Mouse (Mus musculus): ENCODE measurements around the gene Gja8. TPM values are rescaled to one million over a fixed set of nuclear protein-coding genes. Genes with fewer than 3 reads are reported as not detected.

The Gja8 gene
- polyA plus RNA-seq, 1 experiment from 2014 or later, result not detected

GRCm38 (mm10) chr3:96874808-96875571 lies 50.8 kb downstream of the Gja8 start:
- 77% methylated on average over 7 of the region's 7 CpGs for WGBS
- Histone ChIP-seq H3K4me3 (no peak overlapping the region), H3K36me3 (peaks cover 52% of the 10 kb centered on the region), H3K27ac (no peak overlapping the region), H3K27me3 (no peaks in the 10 kb centered on the region), H3K9ac (no peak overlapping the region), H3K4me1 (replicated peaks) (no peaks in the 10 kb centered on the region), H3K9me3 (replicated peaks) (no peaks in the 10 kb centered on the region), H3K4me2 (no peak overlapping the region)
- no peak for ATAC-seq (replicated peaks; ENCODE audit: insufficient number of reproducible peaks, insufficient read depth, low FRiP score, low read depth)

GRCm38 (mm10) chr3:96872501-96872900 lies 53.3 kb downstream of the Gja8 start:
- Histone ChIP-seq H3K27ac (no peak overlapping the region), H3K36me3 (peaks cover 58% of the 10 kb centered on the region), H3K4me2 (no peak overlapping the region), H3K4me1 (replicated peaks) (no peaks in the 10 kb centered on the region), H3K9ac (no peak overlapping the region), H3K9me3 (replicated peaks) (no peaks in the 10 kb centered on the region), H3K27me3 (no peaks in the 10 kb centered on the region), H3K4me3 (no peak overlapping the region)
- ATAC-seq (replicated peaks; ENCODE audit: insufficient number of reproducible peaks, insufficient read depth, low FRiP score, low read depth), result no peak
- WGBS, result 92% methylated on average over 8 of the region's 8 CpGs

GRCm38 (mm10) chr3:96871070-96871469 lies 54.8 kb downstream of the Gja8 start:
- H3K27me3 ChIP-seq, result no peaks in the 10 kb centered on the region
- no peak overlapping the region for H3K27ac ChIP-seq
- H3K4me3 ChIP-seq, result no peak overlapping the region
- no peaks in the 10 kb centered on the region for H3K9me3 ChIP-seq (replicated peaks)
- no peaks in the 10 kb centered on the region for H3K4me1 ChIP-seq (replicated peaks)
- no peak overlapping the region for H3K4me2 ChIP-seq
- 79% methylated on average over 8 of the region's 8 CpGs for WGBS
- H3K9ac ChIP-seq, result no peak overlapping the region
- H3K36me3 ChIP-seq, result peaks cover 49% of the 10 kb centered on the region
- no peak for ATAC-seq (replicated peaks; ENCODE audit: insufficient number of reproducible peaks, insufficient read depth, low FRiP score, low read depth)

- H3K4me3 ChIP-seq, result no peak overlapping the region
- no peak overlapping the region for H3K4me2 ChIP-seq
- H3K9ac ChIP-seq, result no peak overlapping the region
- H3K4me1 ChIP-seq (replicated peaks), result no peaks in the 10 kb centered on the region
- no peak overlapping the region for H3K27ac ChIP-seq
- peaks cover 47% of the 10 kb centered on the region for H3K36me3 ChIP-seq
- no peaks in the 10 kb centered on the region for H3K27me3 ChIP-seq
- no peaks in the 10 kb centered on the region for H3K9me3 ChIP-seq (replicated peaks)
- no peak for ATAC-seq (replicated peaks; ENCODE audit: insufficient number of reproducible peaks, insufficient read depth, low FRiP score, low read depth)
- WGBS, result 93% methylated on average over 2 of the region's 2 CpGs
These were observed 55.5 kb downstream of the Gja8 start for GRCm38 (mm10) chr3:96870270-96870669.

GRCm38 (mm10) chr3:96869091-96869490 lies 56.7 kb downstream of the Gja8 start:
- Histone ChIP-seq H3K27me3 (no peaks in the 10 kb centered on the region), H3K27ac (no peak overlapping the region), H3K9me3 (replicated peaks) (no peaks in the 10 kb centered on the region), H3K9ac (no peak overlapping the region), H3K4me3 (no peak overlapping the region), H3K4me1 (replicated peaks) (no peaks in the 10 kb centered on the region), H3K36me3 (peaks cover 37% of the 10 kb centered on the region), H3K4me2 (no peak overlapping the region)
- WGBS, result 90% methylated on average over 7 of the region's 7 CpGs
- no peak for ATAC-seq (replicated peaks; ENCODE audit: insufficient number of reproducible peaks, insufficient read depth, low FRiP score, low read depth)

GRCm38 (mm10) chr3:96868566-96868965 lies 57.3 kb downstream of the Gja8 start:
- H3K4me1 ChIP-seq (replicated peaks), result no peaks in the 10 kb centered on the region
- no peak overlapping the region for H3K27ac ChIP-seq
- no peaks in the 10 kb centered on the region for H3K27me3 ChIP-seq
- peaks cover 34% of the 10 kb centered on the region for H3K36me3 ChIP-seq
- H3K9ac ChIP-seq, result no peak overlapping the region
- 92% methylated on average over 8 of the region's 8 CpGs for WGBS
- H3K4me3 ChIP-seq, result no peak overlapping the region
- H3K4me2 ChIP-seq, result no peak overlapping the region
- no peaks in the 10 kb centered on the region for H3K9me3 ChIP-seq (replicated peaks)
- ATAC-seq (replicated peaks; ENCODE audit: insufficient number of reproducible peaks, insufficient read depth, low FRiP score, low read depth), result no peak

GRCm38 (mm10) chr3:96867863-96868262 lies 58.0 kb downstream of the Gja8 start:
- peaks cover 28% of the 10 kb centered on the region for H3K36me3 ChIP-seq
- 84% methylated on average over 3 of the region's 3 CpGs for WGBS
- H3K9ac ChIP-seq, result no peak overlapping the region
- no peaks in the 10 kb centered on the region for H3K9me3 ChIP-seq (replicated peaks)
- H3K4me3 ChIP-seq, result no peak overlapping the region
- no peak for ATAC-seq (replicated peaks; ENCODE audit: insufficient number of reproducible peaks, insufficient read depth, low FRiP score, low read depth)
- no peaks in the 10 kb centered on the region for H3K27me3 ChIP-seq
- H3K27ac ChIP-seq, result no peak overlapping the region
- H3K4me1 ChIP-seq (replicated peaks), result no peaks in the 10 kb centered on the region
- H3K4me2 ChIP-seq, result no peak overlapping the region

Other genes starting within 250 kb of the Gja8 start
- 33.2 and 43.7 TPM in 2 replicates for gene Pias3, start 229.6 kb downstream of the Gja8 start, polyA plus RNA-seq (2015; fragmentation: Nextera tagmentation; extraction: Ambion mirVana)
- gene Nudt17, start 217.5 kb downstream of the Gja8 start, polyA plus RNA-seq (2015; fragmentation: Nextera tagmentation; extraction: Ambion mirVana), result 6.6 and 7.0 TPM in 2 replicates
- gene Polr3c, start 198.4 kb downstream of the Gja8 start, polyA plus RNA-seq (2015; fragmentation: Nextera tagmentation; extraction: Ambion mirVana), result 23.6 and 28.6 TPM in 2 replicates
- gene Rnf115, start 198.4 kb downstream of the Gja8 start, polyA plus RNA-seq (2015; fragmentation: Nextera tagmentation; extraction: Ambion mirVana), result 33.4 and 40.5 TPM in 2 replicates
- 0.38 TPM in 1 of 2 replicates, not detected in the other for gene Pdzk1, start 96.7 kb downstream of the Gja8 start, polyA plus RNA-seq (2015; fragmentation: Nextera tagmentation; extraction: Ambion mirVana)
- 0.60 and 4.0 TPM in 2 replicates for gene Cd160, start 96.7 kb downstream of the Gja8 start, polyA plus RNA-seq (2015; fragmentation: Nextera tagmentation; extraction: Ambion mirVana)
- gene Gja5, start 21.3 kb downstream of the Gja8 start, polyA plus RNA-seq (2015; fragmentation: Nextera tagmentation; extraction: Ambion mirVana), result 78.7 and 103 TPM in 2 replicates
- 24.6 and 28.6 TPM in 2 replicates for gene Gpr89, start 20.7 kb downstream of the Gja8 start, polyA plus RNA-seq (2015; fragmentation: Nextera tagmentation; extraction: Ambion mirVana)
- gene Acp6, start 232.8 kb upstream of the Gja8 start, polyA plus RNA-seq (2015; fragmentation: Nextera tagmentation; extraction: Ambion mirVana), result 50.7 and 54.9 TPM in 2 replicates

Data from heart, embryonic 15.5 days (tissue).